In the genomic region with DNA sequence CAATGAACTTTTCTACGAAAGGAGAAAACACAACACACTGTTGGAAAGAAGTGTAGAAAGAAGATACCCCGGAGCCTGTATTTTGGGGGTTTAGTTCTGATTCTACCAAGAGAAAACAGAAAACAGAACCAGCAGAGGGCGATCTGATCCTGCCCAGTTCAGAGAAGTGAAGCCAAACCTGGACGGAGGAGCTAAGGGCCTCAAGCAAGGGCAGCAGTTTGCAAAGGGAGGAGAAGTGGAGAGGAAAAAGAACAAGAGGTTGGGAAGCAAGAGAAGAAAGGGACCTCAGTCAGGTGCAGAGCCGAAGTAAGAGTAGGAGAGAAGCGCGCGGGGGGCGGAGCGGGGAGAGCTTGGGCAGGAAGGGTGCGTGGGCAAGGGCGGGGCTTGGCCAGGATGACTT, we compare ENCODE assay signal across 8 mouse cellular contexts. TPM values are rescaled to one million over a fixed set of nuclear protein-coding genes. Genes with fewer than 3 reads are reported as not detected.
DNase-seq lines count a peak whose midpoint lies in the region; ATAC-seq and TF ChIP-seq lines count a peak whose summit lies in the region.

No protein-coding gene starts in this region.

- H3K36me3 ChIP-seq in ES-Bruce4 (ENCODE audit: control insufficient read depth, insufficient read depth, low read length, poor library complexity, severe bottlenecking) = no peaks in the 10 kb centered on the region
- no peaks in the 10 kb centered on the region for H3K36me3 ChIP-seq in hindbrain, embryonic 16.5 days (ENCODE audit: control insufficient read depth, insufficient read depth, low read length)
- H3K36me3 ChIP-seq in liver, embryonic 12.5 days = no peaks in the 10 kb centered on the region

- ATAC-seq in hindbrain, embryonic 16.5 days = no peak
- no peak for ATAC-seq in liver, embryonic 12.5 days

- no peaks in the 10 kb centered on the region for H3K4me1 ChIP-seq in ES-Bruce4 (ENCODE audit: control insufficient read depth, insufficient read depth, low read length)
- no peaks in the 10 kb centered on the region for H3K4me1 ChIP-seq in hindbrain, embryonic 16.5 days (ENCODE audit: control insufficient read depth, insufficient read depth, low read depth, low read length)
- H3K4me1 ChIP-seq in liver, embryonic 12.5 days = no peaks in the 10 kb centered on the region

- no peaks in the 10 kb centered on the region for H3K9me3 ChIP-seq in ES-Bruce4 (replicated peaks; ENCODE audit: control insufficient read depth, insufficient read depth, low read length, poor library complexity, severe bottlenecking)
- no peaks in the 10 kb centered on the region for H3K9me3 ChIP-seq in hindbrain, embryonic 16.5 days (ENCODE audit: control insufficient read depth, low read length)
- no peaks in the 10 kb centered on the region for H3K9me3 ChIP-seq in liver, embryonic 12.5 days (replicated peaks)

- no peak overlapping the region for H3K27ac ChIP-seq in ES-Bruce4 (ENCODE audit: insufficient read depth, low read length)
- no peak overlapping the region for H3K27ac ChIP-seq in hindbrain, embryonic 16.5 days (ENCODE audit: low read depth, low read length)
- H3K27ac ChIP-seq in liver, embryonic 12.5 days = no peak overlapping the region

- TF ChIP-seq EP300 in ES-Bruce4 (IDR thresholded peaks at IDR 0.05; ENCODE audit: insufficient read depth, low read depth, low read length) = no peak

- DNase-seq in kidney, adult 18-20 months = peak; percentile 23
- DNase-seq in kidney, adult 11 months = no peak
- peak; percentile 16 for DNase-seq in embryo, embryonic 11.5 days (ENCODE audit: low read depth, low spot score)
- DNase-seq in retina, postnatal 1 day = peak; percentile 38
- no peak for DNase-seq in ovary, postnatal 36 days (ENCODE audit: low spot score)

- TF ChIP-seq CTCF in ES-Bruce4 (IDR thresholded peaks at IDR 0.05; ENCODE audit: low read depth, low read length) = peak; percentile 55

- no peak overlapping the region for H3K4me3 ChIP-seq in ES-Bruce4 (ENCODE audit: low read depth, low read length)
- no peak overlapping the region for H3K4me3 ChIP-seq in hindbrain, embryonic 16.5 days (ENCODE audit: low read length)
- 0 out of 2 replicates have a peak overlapping the region, but pooled peaks have one; percentile 19 for H3K4me3 ChIP-seq in liver, embryonic 12.5 days

- TF ChIP-seq POLR2A in ES-Bruce4 (IDR thresholded peaks at IDR 0.05; ENCODE audit: insufficient read depth, low read length) = no peak

- H3K4me2 ChIP-seq in hindbrain, embryonic 16.5 days (ENCODE audit: low read length) = peak overlapping the region; percentile 38; the same call in 1 of the 2 replicates
- peak overlapping the region; percentile 41 for H3K4me2 ChIP-seq in liver, embryonic 12.5 days

- H3K27me3 ChIP-seq in ES-Bruce4 (ENCODE audit: control insufficient read depth, insufficient read depth, low read length, poor library complexity, severe bottlenecking) = no peaks in the 10 kb centered on the region
- no peaks in the 10 kb centered on the region for H3K27me3 ChIP-seq in hindbrain, embryonic 16.5 days (replicated peaks; ENCODE audit: control insufficient read depth, insufficient read depth, low read length)
- H3K27me3 ChIP-seq in liver, embryonic 12.5 days (replicated peaks) = no peaks in the 10 kb centered on the region

- 40% methylated on average over 12 of the region's 12 CpGs for WGBS in hindbrain, embryonic 16.5 days
- 23% methylated on average over 12 of the region's 12 CpGs for WGBS in liver, embryonic 12.5 days (ENCODE audit: insufficient replicate concordance)

- H3K9ac ChIP-seq in ES-Bruce4 (ENCODE audit: low read depth, poor library complexity, severe bottlenecking) = no peak overlapping the region
- no peak overlapping the region for H3K9ac ChIP-seq in hindbrain, embryonic 16.5 days (ENCODE audit: low read depth, low read length)
- H3K9ac ChIP-seq in liver, embryonic 12.5 days = no peak overlapping the region

RNA-seq across cellular contexts. Expression of gene Kcna6, which starts 51.5 kb away (rescaled TPM):
- polyA plus RNA-seq in ES-Bruce4 (2011; ENCODE audit: insufficient read depth, insufficient read length, low read depth, missing spikeins) = 0.58 and 1.5 TPM in 2 replicates
- polyA plus RNA-seq in hindbrain, embryonic 16.5 days (2015; fragmentation: Nextera tagmentation; extraction: Ambion mirVana) = 25.5 and 29.9 TPM in 2 replicates
- polyA plus RNA-seq in liver, embryonic 12.5 days (2016; fragmentation: Nextera tagmentation; extraction: Ambion mirVana) = 0.45 and 0.50 TPM in 2 replicates

RNA-seq across cellular contexts. Expression of gene Ndufa9, which starts 57.0 kb away (rescaled TPM):
- polyA plus RNA-seq in ES-Bruce4 (2011; ENCODE audit: insufficient read depth, insufficient read length, low read depth, missing spikeins) = 60.9 and 65.5 TPM in 2 replicates
- 210 and 225 TPM in 2 replicates for polyA plus RNA-seq in hindbrain, embryonic 16.5 days (2015; fragmentation: Nextera tagmentation; extraction: Ambion mirVana)
- 168 and 169 TPM in 2 replicates for polyA plus RNA-seq in liver, embryonic 12.5 days (2016; fragmentation: Nextera tagmentation; extraction: Ambion mirVana)

Comparison
In these comparisons a context has a peak if more than half of its experiments do, and no peak if none do; other contexts are left out.
1. DNase-seq: peak in kidney, adult 18-20 months (single experiment), embryo, embryonic 11.5 days (single experiment) and retina, postnatal 1 day (single experiment); none in kidney, adult 11 months (single experiment) and ovary, postnatal 36 days (single experiment).
2. RNA of gene Kcna6, which starts 51.5 kb away (polyA plus RNA-seq): 25.5 to 29.9 TPM in hindbrain, embryonic 16.5 days; 0.58 to 1.5 TPM in ES-Bruce4 and 0.45 to 0.50 TPM in liver, embryonic 12.5 days; every median in the first group is over 10 times any median in the second.